Mouse (Mus musculus): ENCODE measurements at regions not wholly inside any gene's neighbourhood (a gene's known extent, or its start where the extent isn't known, plus 50 kb on each side); places are given as distances from the start of the nearest gene placed in this dataset.

DNA sequence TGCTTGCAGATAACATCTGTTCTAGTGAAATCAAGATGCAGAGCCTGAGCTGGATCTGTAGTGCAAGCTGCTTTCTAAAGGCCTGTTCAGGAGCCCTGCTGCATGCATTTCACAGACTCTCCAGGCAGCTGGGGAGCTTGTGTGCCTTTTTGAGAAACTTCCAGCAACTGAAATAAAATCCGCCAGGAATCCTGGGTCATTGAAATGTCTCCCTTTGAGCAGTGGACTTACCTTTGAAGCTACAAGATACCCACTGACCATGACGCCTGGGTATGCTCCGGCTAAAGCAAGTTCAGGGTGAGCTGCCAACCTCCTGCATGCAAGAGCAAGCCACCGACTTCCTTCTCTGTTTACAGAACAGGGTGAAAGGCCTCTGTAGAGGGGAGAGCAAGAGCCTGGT lies 278.7 kb downstream of the Cenpw start:
- no peak overlapping the region for H3K27ac ChIP-seq (replicated peaks)
- H3K9me3 ChIP-seq = no peaks in the 10 kb centered on the region
- no peak overlapping the region for H3K9ac ChIP-seq
- no peaks in the 10 kb centered on the region for H3K27me3 ChIP-seq
- 43% methylated on average over 4 of the region's 4 CpGs for WGBS
- no peak overlapping the region for H3K4me3 ChIP-seq
- no peaks in the 10 kb centered on the region for H3K36me3 ChIP-seq
- no peak overlapping the region for H3K4me2 ChIP-seq
- ATAC-seq (ENCODE audit: low read depth) = no peak
- no peaks in the 10 kb centered on the region for H3K4me1 ChIP-seq (replicated peaks)

DNA sequence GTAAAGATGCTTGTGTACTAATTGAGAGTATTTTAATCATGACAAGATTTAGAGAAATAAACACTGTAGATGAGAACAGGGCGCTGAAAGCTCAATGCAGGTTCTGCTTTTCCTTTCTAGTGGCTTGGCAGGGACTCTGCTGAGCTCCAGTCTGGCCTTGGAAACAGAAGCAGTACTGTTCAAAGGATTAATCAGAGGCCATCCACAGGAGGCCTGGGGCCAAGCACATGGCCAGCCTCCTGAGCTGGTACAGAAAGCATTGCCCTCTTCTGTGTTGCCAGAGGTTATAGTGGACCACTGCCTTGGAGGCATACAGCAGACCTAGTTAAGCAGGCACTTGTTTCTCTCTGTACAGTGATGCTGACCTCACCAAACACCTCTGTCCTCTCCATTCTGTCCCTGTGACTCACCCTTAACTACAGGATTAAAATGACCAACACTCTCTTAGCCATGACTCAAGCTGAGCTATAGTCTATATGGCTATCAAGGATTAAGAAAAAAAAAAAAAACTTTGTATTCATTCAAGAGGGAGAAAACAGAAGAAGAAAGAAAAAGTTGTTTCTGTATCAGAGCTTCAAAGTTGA lies 302.5 kb downstream of the Cenpw start:
- Histone ChIP-seq H3K27ac (replicated peaks) (no peak overlapping the region), H3K4me3 (no peak overlapping the region), H3K4me2 (no peak overlapping the region), H3K36me3 (no peaks in the 10 kb centered on the region), H3K4me1 (replicated peaks) (no peaks in the 10 kb centered on the region), H3K27me3 (no peaks in the 10 kb centered on the region), H3K9me3 (no peaks in the 10 kb centered on the region), H3K9ac (no peak overlapping the region)
- 59% methylated on average over 1 of the region's 1 CpGs for WGBS
- no peak for ATAC-seq (ENCODE audit: low read depth)

DNA sequence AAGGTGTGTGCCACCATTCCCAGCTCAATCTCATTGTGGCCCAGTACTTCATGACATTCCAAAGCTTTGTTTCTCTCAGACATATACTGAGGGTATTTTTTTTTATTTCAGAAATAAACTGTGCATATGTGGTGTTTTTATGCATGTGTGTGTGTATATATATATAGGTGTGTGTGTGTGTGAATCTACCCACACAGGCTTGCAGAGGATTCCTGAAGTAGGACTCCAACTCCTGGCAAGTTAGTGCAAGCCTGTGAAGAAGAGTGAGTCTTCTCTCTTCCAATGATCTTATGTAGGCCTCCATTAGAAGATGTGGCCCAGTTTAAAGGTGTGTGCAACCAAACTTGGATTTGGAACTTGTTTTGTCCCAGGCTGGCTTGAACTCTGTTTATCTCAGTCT lies 328.9 kb upstream of the Rspo3 start:
- no peak overlapping the region for H3K27ac ChIP-seq (replicated peaks)
- H3K9me3 ChIP-seq = no peaks in the 10 kb centered on the region

DNA sequence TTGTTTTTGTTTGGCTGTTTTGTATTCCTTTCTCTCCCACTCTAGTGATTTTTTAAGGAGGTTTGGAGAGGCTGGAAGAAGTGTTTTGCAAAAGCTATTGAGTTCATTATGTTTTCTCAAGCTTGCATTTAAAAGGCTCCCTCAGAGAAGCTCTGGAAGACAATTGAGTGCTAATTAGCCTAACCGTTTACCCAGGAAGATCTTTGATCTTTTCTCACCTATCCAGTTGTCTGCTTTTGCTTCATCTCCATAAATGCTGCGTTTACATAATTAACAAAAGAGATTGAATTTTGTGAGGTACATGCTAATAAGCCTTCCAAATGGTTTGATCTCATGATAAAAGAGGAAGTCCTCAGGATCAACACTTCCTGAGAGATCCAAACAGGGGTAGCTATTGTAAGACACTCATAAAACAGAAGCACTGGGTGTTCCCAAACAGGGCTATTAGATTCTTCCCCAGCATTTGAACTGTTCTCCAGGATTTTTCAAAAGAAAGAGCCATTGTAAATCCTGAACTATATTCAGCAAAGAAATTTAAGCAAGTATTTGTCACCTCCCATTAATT lies 320.2 kb upstream of the Rspo3 start:
- H3K9ac ChIP-seq = no peak overlapping the region
- H3K36me3 ChIP-seq = no peaks in the 10 kb centered on the region
- no peak overlapping the region for H3K4me2 ChIP-seq
- no peak for ATAC-seq (ENCODE audit: low read depth)
- no peaks in the 10 kb centered on the region for H3K4me1 ChIP-seq (replicated peaks)
- H3K4me3 ChIP-seq = no peak overlapping the region
- 1% methylated on average over 2 of the region's 2 CpGs for WGBS
- H3K27me3 ChIP-seq = no peaks in the 10 kb centered on the region
- no peak overlapping the region for H3K27ac ChIP-seq (replicated peaks)
- H3K9me3 ChIP-seq = no peaks in the 10 kb centered on the region

More for the DNA sequence above, 328.9 kb upstream of the Rspo3 start:
- no peak overlapping the region for H3K4me3 ChIP-seq
- no peaks in the 10 kb centered on the region for H3K36me3 ChIP-seq
- ATAC-seq (ENCODE audit: low read depth) = no peak
- no peaks in the 10 kb centered on the region for H3K27me3 ChIP-seq
- no peak overlapping the region for H3K4me2 ChIP-seq
- no peaks in the 10 kb centered on the region for H3K4me1 ChIP-seq (replicated peaks)
- no peak overlapping the region for H3K9ac ChIP-seq

DNA sequence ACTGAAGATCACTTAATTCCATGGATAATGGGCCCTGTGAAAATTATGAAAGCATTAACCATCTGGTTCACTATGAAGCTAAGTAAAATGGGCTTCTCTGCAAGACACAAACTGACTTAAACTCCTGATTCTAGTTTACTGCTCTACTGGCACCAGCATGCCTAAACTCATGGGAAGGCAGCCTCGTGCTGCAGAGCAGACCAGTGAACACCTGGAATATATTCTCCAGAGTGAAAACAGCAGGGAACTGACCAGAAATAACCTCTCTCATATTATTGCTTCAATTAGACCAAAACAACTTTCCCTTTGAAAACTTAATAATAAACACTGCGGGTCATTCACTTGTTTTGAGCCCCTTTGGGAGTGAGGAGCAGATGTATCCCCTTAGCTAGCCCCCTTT lies 316.8 kb upstream of the Rspo3 start:
- Histone ChIP-seq H3K4me2 (no peak overlapping the region), H3K4me3 (no peak overlapping the region), H3K4me1 (replicated peaks) (no peaks in the 10 kb centered on the region), H3K27me3 (no peaks in the 10 kb centered on the region), H3K9me3 (no peaks in the 10 kb centered on the region), H3K36me3 (no peaks in the 10 kb centered on the region), H3K9ac (no peak overlapping the region), H3K27ac (replicated peaks) (no peak overlapping the region)
- WGBS = 41% methylated on average over 2 of the region's 2 CpGs
- no peak for ATAC-seq (ENCODE audit: low read depth)

DNA sequence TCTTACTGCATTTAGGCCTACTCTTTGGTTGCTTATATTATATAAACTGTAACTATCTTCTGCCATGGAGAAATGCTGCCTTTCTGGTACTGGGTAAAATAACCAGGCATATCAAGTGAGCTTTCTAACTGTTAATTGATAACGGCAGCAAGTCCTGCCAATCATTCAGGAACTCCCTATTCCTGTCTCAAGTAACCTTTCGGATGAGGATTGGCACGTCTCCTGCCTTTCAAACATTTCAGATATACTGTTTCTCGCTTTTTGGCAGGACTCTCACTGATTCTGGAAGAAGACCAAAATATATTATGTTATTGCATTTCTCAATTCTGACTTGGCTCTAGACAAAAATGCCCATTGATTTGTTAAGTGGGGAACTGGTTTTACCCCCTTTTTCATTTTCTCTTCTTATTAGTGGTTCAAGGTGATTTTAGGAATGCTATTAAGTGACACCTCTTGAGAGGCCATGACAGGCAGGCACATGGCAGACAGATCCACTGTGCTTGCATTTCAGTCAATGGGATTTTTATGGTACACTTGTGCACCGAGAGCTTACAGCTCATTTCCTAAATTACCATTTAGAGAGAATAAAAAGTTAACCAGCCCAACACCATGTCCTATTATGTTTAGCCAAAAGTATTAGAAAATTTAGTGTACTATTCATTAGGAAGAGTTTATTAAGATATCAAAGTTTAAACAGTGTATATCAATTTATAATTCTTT lies 289.4 kb upstream of the Rspo3 start:
- WGBS = 69% methylated on average over 5 of the region's 5 CpGs
- no peaks in the 10 kb centered on the region for H3K36me3 ChIP-seq
- ATAC-seq (ENCODE audit: low read depth) = no peak
- H3K4me2 ChIP-seq = no peak overlapping the region
- no peaks in the 10 kb centered on the region for H3K4me1 ChIP-seq (replicated peaks)
- H3K9me3 ChIP-seq = no peaks in the 10 kb centered on the region
- no peak overlapping the region for H3K9ac ChIP-seq
- no peaks in the 10 kb centered on the region for H3K27me3 ChIP-seq
- no peak overlapping the region for H3K4me3 ChIP-seq
- no peak overlapping the region for H3K27ac ChIP-seq (replicated peaks)

DNA sequence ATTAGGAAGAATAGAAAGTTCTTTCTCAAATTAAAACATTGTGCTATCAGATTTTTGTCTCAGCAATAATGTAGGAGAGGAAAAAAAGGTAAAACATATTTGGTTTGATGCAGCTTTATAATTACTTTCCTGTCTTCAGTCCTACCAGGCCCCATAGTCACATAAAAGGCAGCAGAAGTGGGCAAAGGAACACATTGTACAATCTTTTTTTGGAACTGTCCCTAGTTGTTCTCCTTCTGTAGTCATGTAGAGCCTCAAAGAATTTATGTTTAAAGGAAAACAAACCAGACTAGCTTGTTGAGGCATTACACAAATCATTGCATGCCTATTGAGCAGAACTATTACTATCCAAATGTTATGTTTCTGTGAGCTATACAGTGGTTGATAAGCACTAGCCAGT lies 288.7 kb upstream of the Rspo3 start:
- H3K4me2 ChIP-seq = no peak overlapping the region
- H3K9me3 ChIP-seq = no peaks in the 10 kb centered on the region
- no peaks in the 10 kb centered on the region for H3K27me3 ChIP-seq
- H3K4me1 ChIP-seq (replicated peaks) = no peaks in the 10 kb centered on the region
- no peaks in the 10 kb centered on the region for H3K36me3 ChIP-seq
- ATAC-seq (ENCODE audit: low read depth) = no peak
- no peak overlapping the region for H3K9ac ChIP-seq
- H3K27ac ChIP-seq (replicated peaks) = no peak overlapping the region
- no peak overlapping the region for H3K4me3 ChIP-seq

DNA sequence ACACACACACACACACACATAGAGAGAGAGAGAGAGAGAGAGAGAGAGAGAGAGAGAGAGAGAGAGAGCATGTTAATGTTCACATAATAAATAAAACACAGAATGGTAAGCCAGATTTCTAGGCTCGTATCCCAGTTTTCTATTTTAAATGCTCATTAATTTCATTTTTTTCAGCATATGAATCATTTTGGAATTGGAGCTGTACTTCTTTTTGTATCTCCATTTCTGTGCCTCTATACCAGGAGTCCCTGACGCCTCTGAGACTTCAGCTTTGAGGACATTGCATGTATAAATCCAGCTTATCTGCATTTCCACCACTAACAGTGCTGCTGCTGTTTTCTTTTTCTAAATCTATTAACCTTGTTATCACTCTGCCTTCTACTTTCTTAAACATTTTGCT lies 287.5 kb upstream of the Rspo3 start:
- no peak overlapping the region for H3K27ac ChIP-seq (replicated peaks)
- no peaks in the 10 kb centered on the region for H3K27me3 ChIP-seq
- 82% methylated on average over 2 of the region's 2 CpGs for WGBS
- H3K4me2 ChIP-seq = no peak overlapping the region
- no peak for ATAC-seq (ENCODE audit: low read depth)
- H3K4me1 ChIP-seq (replicated peaks) = no peaks in the 10 kb centered on the region
- no peaks in the 10 kb centered on the region for H3K36me3 ChIP-seq
- H3K9me3 ChIP-seq = no peaks in the 10 kb centered on the region
- no peak overlapping the region for H3K9ac ChIP-seq
- no peak overlapping the region for H3K4me3 ChIP-seq

DNA sequence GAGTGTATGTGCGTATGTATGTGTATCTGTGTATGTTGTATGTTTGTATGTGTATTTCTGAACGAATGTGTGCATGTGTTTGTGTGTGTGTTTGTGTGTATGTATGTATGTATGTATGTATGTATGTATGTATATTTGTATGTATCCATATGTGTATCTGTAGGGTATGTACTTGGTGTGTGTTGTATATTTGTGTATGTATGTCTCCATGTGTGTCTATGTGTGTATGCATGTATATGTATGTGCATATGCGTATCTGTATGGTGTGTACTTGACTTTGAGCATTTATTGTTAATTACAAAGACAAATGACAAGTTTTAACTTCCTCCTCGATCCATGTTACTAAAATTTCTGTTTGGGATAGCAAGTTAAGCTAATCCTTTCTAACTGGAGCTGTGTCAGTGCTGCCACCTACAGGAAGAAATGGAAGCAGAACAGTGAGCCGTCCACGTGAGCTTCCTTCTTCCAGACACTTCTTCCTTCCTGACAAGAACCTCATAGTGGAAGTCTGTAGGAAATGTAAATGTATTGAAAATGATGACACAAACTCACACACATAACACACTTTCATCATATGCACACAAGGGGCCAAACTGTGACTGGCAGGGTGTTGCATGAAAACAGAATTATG lies 268.4 kb upstream of the Rspo3 start:
- H3K9me3 ChIP-seq = no peaks in the 10 kb centered on the region
- no peak overlapping the region for H3K9ac ChIP-seq
- H3K27ac ChIP-seq (replicated peaks) = no peak overlapping the region
- ATAC-seq (ENCODE audit: low read depth) = peak; percentile 59; the same call in 1 of the 2 replicates
- H3K4me1 ChIP-seq (replicated peaks) = no peaks in the 10 kb centered on the region
- no peaks in the 10 kb centered on the region for H3K36me3 ChIP-seq
- no peak overlapping the region for H3K4me2 ChIP-seq
- 48% methylated on average over 6 of the region's 6 CpGs for WGBS
- H3K4me3 ChIP-seq = no peak overlapping the region
- H3K27me3 ChIP-seq = no peaks in the 10 kb centered on the region

DNA sequence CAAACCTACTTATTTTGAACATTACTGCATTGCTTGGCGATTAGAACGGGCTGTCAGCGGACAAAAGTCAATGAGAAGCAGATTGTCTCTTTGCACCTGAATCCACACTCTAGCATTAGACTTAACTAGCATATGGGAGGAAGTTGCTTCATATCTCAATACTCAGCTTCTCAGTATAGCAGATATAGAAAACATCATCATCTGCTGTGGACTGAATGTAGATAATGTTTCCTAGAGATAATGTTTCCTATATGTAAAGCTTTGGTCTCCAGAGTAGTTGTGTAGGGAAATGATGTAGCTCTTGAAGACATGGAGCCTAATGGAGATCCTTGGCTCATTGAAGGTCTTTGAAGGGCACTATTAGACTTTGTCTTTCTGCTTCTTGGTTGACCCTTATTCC lies 267.0 kb upstream of the Rspo3 start:
- H3K4me2 ChIP-seq = no peak overlapping the region
- no peaks in the 10 kb centered on the region for H3K4me1 ChIP-seq (replicated peaks)
- 94% methylated on average over 3 of the region's 3 CpGs for WGBS
- H3K36me3 ChIP-seq = no peaks in the 10 kb centered on the region
- H3K27me3 ChIP-seq = no peaks in the 10 kb centered on the region
- no peak overlapping the region for H3K27ac ChIP-seq (replicated peaks)
- H3K4me3 ChIP-seq = no peak overlapping the region
- no peaks in the 10 kb centered on the region for H3K9me3 ChIP-seq
- no peak overlapping the region for H3K9ac ChIP-seq
- ATAC-seq (ENCODE audit: low read depth) = no peak

DNA sequence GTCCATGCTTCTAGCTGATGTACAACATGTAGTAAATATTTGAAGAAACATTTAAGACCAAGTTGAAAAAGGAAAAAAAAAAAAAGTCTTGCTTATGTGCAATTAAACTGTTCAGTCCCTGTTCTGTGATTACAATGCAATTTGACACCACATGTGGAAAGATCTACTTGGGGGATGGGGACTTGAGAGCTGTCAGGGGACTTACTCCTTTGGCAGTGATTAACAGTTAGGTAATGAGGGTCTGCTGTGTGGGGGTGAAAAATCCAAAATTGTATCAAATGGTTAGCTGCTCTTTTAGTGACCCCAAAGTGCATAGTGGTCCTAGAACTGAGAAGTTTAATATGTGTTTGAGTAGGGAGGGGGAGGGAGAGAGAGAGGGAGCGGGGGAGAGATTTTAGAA lies 259.0 kb upstream of the Rspo3 start:
- no peak overlapping the region for H3K9ac ChIP-seq
- H3K36me3 ChIP-seq = no peaks in the 10 kb centered on the region
- WGBS = 96% methylated on average over 1 of the region's 1 CpGs
- no peaks in the 10 kb centered on the region for H3K4me1 ChIP-seq (replicated peaks)
- ATAC-seq (ENCODE audit: low read depth) = no peak
- no peaks in the 10 kb centered on the region for H3K9me3 ChIP-seq
- H3K4me2 ChIP-seq = no peak overlapping the region
- no peak overlapping the region for H3K27ac ChIP-seq (replicated peaks)
- no peaks in the 10 kb centered on the region for H3K27me3 ChIP-seq
- H3K4me3 ChIP-seq = no peak overlapping the region

DNA sequence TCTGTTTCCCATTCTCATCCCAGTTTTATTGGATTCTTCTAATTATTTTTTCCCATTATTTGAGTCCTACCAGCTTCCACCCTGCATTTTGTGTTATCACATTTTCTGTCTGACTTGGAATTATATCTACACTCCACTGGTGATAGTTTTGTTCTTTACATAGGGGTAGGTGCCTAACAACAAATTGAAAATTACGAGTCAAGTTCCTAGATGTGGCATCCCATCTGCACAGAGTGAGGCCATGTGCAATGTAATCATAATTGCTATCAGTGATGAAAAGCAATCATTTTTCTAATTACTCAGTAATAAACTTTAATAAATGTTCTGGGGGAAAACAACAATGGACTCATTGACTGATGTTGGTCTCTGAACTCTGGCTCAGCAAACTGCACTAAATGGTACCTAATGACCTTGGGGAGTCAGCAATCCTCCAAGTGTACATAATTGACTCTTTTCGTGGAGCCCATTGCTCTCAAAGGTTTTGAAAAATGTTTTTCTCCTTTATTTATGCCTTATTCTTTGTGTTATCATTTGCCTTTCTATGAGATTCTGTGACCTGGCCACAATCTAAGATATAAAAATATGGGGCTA lies 250.6 kb upstream of the Rspo3 start:
- H3K4me3 ChIP-seq = no peak overlapping the region
- H3K9me3 ChIP-seq = no peaks in the 10 kb centered on the region
- 50% methylated on average over 2 of the region's 2 CpGs for WGBS
- H3K27ac ChIP-seq (replicated peaks) = no peak overlapping the region
- H3K4me2 ChIP-seq = no peak overlapping the region
- no peaks in the 10 kb centered on the region for H3K36me3 ChIP-seq
- H3K4me1 ChIP-seq (replicated peaks) = no peaks in the 10 kb centered on the region
- no peaks in the 10 kb centered on the region for H3K27me3 ChIP-seq
- no peak overlapping the region for H3K9ac ChIP-seq
- ATAC-seq (ENCODE audit: low read depth) = peak; percentile 67; the same call in 1 of the 2 replicates
